Mouse (Mus musculus) monocyte, adult 2 months (primary cell): ENCODE results near the gene Lmbr1l.

Source experiments
- DNase-seq, 2 experiments: peaks; one replicate each; pipeline ENCODE4 v3.0.0; 2022; ENCODE audit warnings: low spot score in 2 of 2, low read depth in 1 of 2

Gene Lmbr1l

DNA sequence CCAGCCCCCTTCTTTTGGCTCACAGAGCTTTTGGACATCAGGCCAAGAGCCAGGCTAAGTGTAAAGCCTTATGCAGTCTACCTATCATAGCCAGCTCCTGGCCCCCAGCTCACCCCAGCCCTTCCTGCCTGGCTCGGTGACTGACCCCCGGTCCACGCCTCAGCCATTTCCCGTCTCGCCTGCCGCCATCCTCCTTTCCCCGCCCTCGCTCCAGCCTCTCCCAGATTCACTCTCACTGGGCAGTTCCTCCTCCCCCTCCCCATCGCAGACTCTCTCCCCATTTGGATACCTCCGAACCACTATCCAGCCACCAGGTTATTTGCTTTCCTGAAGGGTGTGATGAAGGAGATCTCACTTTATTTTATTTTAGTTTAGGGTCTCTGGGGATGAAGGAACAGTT is 20.5 kb downstream of the Lmbr1l start:
- DNase-seq, result no peak

- no peak for DNase-seq
Observed at GRCm38 (mm10) chr15:98895635-98896589, 22.1 kb downstream of the Lmbr1l start.

- no peak for DNase-seq
Observed at GRCm38 (mm10) chr15:98894746-98895634, 23.0 kb downstream of the Lmbr1l start.

GRCm38 (mm10) chr15:98893940-98894745 is 23.9 kb downstream of the Lmbr1l start, which contains the start of gene Rhebl1:
Gene Rhebl1, minus strand, starts transcription at chr15:98894540.
- no peak for DNase-seq

DNA sequence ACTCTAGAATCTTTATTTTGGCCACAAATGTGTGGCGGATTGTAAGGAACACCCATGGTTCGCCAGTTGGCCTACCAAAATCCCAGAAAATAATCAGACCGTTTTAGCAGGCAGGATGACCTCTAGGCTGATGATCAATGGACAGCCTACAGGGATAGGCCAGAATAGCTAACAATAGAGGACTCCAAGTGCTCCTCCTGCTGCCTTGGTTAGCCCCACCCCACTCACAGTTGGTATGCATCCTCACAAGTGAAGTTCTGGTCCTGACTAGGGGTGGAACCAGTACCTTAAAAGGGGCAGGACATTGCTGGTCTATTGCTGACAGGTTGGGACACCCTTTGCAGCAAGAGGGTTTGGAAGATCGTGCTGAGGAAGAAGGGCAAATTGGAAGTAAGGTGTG is 25.0 kb downstream of the Lmbr1l start:
- DNase-seq, result no peak

GRCm38 (mm10) chr15:98891907-98892606 is 26.0 kb downstream of the Lmbr1l start:
- DNase-seq, result no peak

DNA sequence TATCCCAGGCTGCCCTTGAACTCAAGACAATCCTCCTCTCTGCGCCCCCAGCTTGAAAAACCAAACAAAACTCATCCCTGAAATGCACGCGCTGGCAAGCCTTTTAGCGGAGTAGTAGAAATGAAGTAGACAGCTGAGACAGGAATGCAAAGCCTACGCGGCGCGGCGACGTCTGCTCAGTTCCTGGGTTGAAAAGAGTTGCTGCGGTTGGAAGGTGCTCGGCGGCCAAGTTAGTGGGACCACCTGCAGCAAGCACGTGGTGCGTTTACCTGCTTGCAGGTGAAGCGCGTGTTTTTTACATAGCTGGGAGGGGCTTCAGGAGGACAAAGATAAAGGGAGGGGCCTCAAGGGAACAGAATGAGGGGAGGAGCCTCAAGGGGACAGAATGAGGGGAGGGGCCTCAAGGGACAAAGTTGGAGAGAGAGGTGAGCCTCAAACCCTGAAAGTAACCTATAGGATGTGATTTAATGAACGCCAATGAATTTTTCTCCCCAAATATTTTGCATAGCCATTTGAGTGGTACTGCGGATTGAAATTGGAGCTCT is 26.8 kb downstream of the Lmbr1l start:
- DNase-seq, result no peak

DNA sequence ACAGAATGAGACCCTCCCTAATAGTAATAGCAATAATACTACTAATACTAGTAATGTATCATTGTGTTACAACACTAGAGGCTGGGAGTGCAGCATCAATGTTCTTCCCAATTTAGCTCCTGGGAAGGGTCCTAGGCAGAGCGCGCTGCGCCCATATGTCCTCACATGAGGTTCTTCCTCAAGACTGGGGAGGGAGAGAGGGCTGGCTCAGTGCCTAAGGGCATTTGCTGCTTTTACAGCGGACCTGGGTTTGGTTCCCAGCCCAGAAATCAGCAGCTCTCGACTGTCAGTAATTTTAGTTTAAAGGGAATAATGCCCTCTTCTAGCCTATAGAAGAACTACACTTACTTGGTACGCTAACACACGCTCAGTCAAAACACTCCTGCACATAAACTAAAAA is 30.5 kb downstream of the Lmbr1l start:
- DNase-seq, result no peak

DNA sequence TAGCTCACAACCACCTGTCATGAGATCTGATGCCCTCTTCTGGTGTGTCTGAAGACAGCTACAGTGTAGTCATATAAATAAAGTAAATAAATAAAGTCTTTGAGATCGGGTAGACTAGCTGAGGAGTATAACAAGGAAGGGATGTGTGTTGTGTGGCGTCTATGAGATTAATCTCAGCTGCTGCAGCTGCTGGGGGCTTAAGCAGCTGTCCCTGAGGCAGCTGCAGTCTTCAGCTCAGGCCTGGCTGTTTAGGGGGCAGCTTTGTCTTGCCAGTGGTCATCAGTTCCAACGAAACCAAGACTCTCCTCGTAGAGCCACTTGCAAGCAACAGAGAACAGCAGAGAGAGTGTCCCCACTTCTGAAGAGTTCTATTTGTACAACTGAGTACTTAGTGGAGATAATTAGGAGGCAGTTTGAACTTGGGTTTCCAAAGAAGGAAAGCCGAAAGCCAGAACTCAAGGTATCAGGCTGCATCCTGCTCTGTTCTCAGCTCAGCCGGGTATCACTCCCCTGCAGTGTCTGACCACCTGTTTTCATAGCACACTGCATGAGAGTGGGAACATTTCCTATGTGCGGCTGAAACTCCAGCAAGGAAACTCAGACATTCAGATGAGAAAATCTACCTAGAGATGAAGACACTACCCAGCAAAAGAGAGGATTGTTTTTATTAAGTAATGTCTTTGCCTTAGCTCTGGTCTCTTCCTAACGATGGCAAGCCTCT is 31.2 kb downstream of the Lmbr1l start:
- no peak for DNase-seq

GRCm38 (mm10) chr15:98884106-98884505 is 33.9 kb downstream of the Lmbr1l start:
- no peak for DNase-seq

GRCm38 (mm10) chr15:98883661-98884060 is 34.4 kb downstream of the Lmbr1l start:
- DNase-seq, result no peak

- DNase-seq, result no peak
Observed at GRCm38 (mm10) chr15:98881656-98882008, 36.4 kb downstream of the Lmbr1l start.

DNA sequence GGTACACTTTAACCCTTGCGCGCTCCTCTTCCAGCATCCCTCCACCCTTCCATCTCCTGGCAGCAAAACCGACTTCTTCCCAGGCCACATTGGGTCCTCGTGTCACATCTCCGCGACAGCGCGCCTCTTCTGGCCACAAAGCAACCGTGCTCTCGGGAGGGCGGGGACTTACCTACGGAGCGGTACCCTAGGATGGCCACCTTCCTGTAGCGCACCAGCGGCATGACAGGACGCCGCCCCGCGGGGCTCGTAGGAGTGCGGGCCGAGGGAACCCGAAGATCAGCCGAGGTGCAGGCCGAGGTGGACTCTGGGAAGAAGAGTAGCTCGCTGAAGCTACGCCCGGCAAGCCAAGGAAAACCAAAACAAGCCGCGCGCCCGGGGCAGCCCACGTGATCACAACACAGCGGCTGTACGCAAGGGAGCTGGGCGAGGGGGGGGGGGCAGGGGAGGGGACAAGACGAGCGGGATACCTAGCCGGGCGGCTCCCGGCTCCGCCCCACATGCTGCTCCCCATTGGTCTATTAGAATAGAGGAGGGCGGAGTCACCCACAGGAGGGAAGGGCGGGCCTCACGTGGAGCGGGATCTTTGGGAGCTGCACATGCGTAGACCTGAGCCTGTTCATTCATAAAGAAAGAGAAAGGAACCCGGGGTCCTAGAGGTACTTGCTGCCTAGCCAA is 36.9 kb downstream of the Lmbr1l start:
- peak; percentile 77 to 78 for DNase-seq

GRCm38 (mm10) chr15:98877331-98877730 is 40.7 kb downstream of the Lmbr1l start:
- DNase-seq, result no peak

GRCm38 (mm10) chr15:98871916-98872888 is 45.8 kb downstream of the Lmbr1l start:
- DNase-seq, result peak; percentile 68 to 86

GRCm38 (mm10) chr15:98871070-98871915 is 46.7 kb downstream of the Lmbr1l start, which contains the start of gene Kmt2d:
Gene Kmt2d, minus strand, starts transcription at chr15:98871204.
- no peak for DNase-seq
